Mouse (Mus musculus) testis, adult 2 months (tissue): ENCODE data around the gene Ablim1.

Source experiments
- CTCF ChIP-seq: fragments of 200-500 bp; IDR thresholded peaks from 2 replicates; pipeline ENCODE4 v1.5.1; 2012; ENCODE audit warnings: low read depth, mild to moderate bottlenecking, inconsistent platforms, low read length, moderate library complexity; ENCODE audit not compliant: control insufficient read depth, insufficient read depth, insufficient replicate concordance
- POLR2A ChIP-seq: fragments of 200-500 bp; IDR thresholded peaks from 2 replicates; pipeline ENCODE4 v1.6.1; 2012; ENCODE audit warnings: low read depth, mild to moderate bottlenecking, inconsistent platforms, low read length, moderate library complexity; ENCODE audit not compliant: control insufficient read depth

- TF ChIP-seq POLR2A (no peak), CTCF (no peak)
Observed at GRCm38 (mm10) chr19:57082454-57083182, 232.1 kb downstream of the Ablim1 start.
